ENCODE assay signal across 8 mouse cellular contexts in the genomic region with DNA sequence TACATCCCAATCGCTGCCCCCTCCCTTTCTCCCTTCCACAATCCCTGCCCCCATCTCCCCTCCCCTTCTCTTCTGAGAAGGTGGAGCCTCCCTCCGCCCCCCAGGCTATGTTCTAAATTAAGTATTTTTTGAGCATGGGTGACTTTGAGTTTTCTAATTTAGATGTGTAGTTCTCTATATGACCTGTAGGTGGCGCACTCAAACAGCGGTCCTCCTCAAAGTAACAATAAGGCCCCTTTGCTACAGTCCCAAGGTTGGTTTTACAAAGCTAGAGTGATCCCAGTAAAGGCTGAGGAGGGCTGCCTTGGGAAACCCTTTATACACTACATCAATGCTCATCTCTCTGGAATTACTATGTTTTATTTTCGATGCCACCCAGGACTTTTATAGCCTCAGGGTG.
DNase-seq lines count a peak whose midpoint lies in the region; ATAC-seq and TF ChIP-seq lines count a peak whose summit lies in the region.

No protein-coding gene starts in this region.

- H3K4me1 ChIP-seq in limb, embryonic 14.5 days (ENCODE audit: control insufficient read depth, insufficient read depth, low read length): no peaks in the 10 kb centered on the region
- H3K4me1 ChIP-seq in limb, embryonic 10.5 days: peaks cover 9% of the 10 kb centered on the region; the same call in 1 of the 2 replicates

- no peak overlapping the region for H3K4me3 ChIP-seq in limb, embryonic 14.5 days (replicated peaks; ENCODE audit: low read length)
- no peak overlapping the region for H3K4me3 ChIP-seq in limb, embryonic 10.5 days

- no peak overlapping the region for H3K9ac ChIP-seq in limb, embryonic 14.5 days (ENCODE audit: low read depth, low read length, severe bottlenecking)

- no peaks in the 10 kb centered on the region for H3K36me3 ChIP-seq in limb, embryonic 14.5 days (ENCODE audit: control insufficient read depth, insufficient read depth, low read length)
- no peaks in the 10 kb centered on the region for H3K36me3 ChIP-seq in limb, embryonic 10.5 days

- 17% methylated on average over 5 of the region's 5 CpGs for WGBS in limb, embryonic 14.5 days
- 27% methylated on average over 5 of the region's 5 CpGs for WGBS in limb, embryonic 10.5 days

- H3K27ac ChIP-seq in limb, embryonic 14.5 days (replicated peaks; ENCODE audit: low read depth, low read length): no peak overlapping the region
- H3K27ac ChIP-seq in limb, embryonic 10.5 days: no peak overlapping the region

- no peaks in the 10 kb centered on the region for H3K27me3 ChIP-seq in limb, embryonic 14.5 days (ENCODE audit: control insufficient read depth, insufficient read depth, low read length)
- H3K27me3 ChIP-seq in limb, embryonic 10.5 days (ENCODE audit: low read depth, poor library complexity, severe bottlenecking): no peaks in the 10 kb centered on the region

- peak; percentile 42 for DNase-seq in cerebellum, adult 9-10 months
- no peak for DNase-seq in cerebellum, postnatal 4 days (ENCODE audit: low spot score in 2 of 2)
- DNase-seq in limb, embryonic 14.5 days (ENCODE audit: low spot score): peak; percentile 56
- no peak for DNase-seq in limb, embryonic 10.5 days (ENCODE audit: low spot score)
- peak; percentile 8 for DNase-seq in c-Kit-negative CD71-positive TER-119-positive erythroid progenitor cells, embryonic 14.5 days (ENCODE audit: low read depth, low spot score)
- DNase-seq in mesoderm, embryonic 11.5 days (ENCODE audit: low read depth, low spot score): peak; percentile 65
- no peak for DNase-seq in layer of hippocampus, postnatal 25 days (ENCODE audit: extremely low spot score in 1 of 2, low spot score in 1 of 2)
- no peak for DNase-seq in layer of hippocampus, adult 9-11 months

- TF ChIP-seq POLR2A in limb, embryonic 14.5 days (IDR thresholded peaks at IDR 0.05; ENCODE audit: borderline replicate concordance, extremely low read depth, insufficient read depth, insufficient read length): no peak

- H3K4me2 ChIP-seq in limb, embryonic 14.5 days (replicated peaks; ENCODE audit: low read depth, low read length, severe bottlenecking): no peak overlapping the region

- ATAC-seq in limb, embryonic 14.5 days (ENCODE audit: low FRiP score, low read depth): no peak

- H3K9me3 ChIP-seq in limb, embryonic 14.5 days (ENCODE audit: control insufficient read depth, low read length): no peaks in the 10 kb centered on the region
- H3K9me3 ChIP-seq in limb, embryonic 10.5 days (replicated peaks): no peaks in the 10 kb centered on the region

Comparison
In these comparisons a context has a peak if more than half of its experiments do, and no peak if none do; other contexts are left out.
1. DNase-seq: peak in cerebellum, adult 9-10 months (single experiment), limb, embryonic 14.5 days (single experiment), c-Kit-negative CD71-positive TER-119-positive erythroid progenitor cells, embryonic 14.5 days (single experiment) and mesoderm, embryonic 11.5 days (single experiment); none in cerebellum, postnatal 4 days (0 of 2), limb, embryonic 10.5 days (single experiment), layer of hippocampus, postnatal 25 days (0 of 2) and layer of hippocampus, adult 9-11 months (single experiment).